Mouse (Mus musculus) kidney, adult 8-10 months (tissue): Measurements from ENCODE around the gene Rnf10.
"Not testable (repeated sequence)": the region's sequence is repeated elsewhere in the genome, so short reads cannot be mapped to it uniquely, and the experiment has no call there.

Experiments
- DNase-seq, 2 experiments: peaks; one replicate each; pipeline ENCODE4 v3.0.0; 2022

Rnf10 gene

DNA sequence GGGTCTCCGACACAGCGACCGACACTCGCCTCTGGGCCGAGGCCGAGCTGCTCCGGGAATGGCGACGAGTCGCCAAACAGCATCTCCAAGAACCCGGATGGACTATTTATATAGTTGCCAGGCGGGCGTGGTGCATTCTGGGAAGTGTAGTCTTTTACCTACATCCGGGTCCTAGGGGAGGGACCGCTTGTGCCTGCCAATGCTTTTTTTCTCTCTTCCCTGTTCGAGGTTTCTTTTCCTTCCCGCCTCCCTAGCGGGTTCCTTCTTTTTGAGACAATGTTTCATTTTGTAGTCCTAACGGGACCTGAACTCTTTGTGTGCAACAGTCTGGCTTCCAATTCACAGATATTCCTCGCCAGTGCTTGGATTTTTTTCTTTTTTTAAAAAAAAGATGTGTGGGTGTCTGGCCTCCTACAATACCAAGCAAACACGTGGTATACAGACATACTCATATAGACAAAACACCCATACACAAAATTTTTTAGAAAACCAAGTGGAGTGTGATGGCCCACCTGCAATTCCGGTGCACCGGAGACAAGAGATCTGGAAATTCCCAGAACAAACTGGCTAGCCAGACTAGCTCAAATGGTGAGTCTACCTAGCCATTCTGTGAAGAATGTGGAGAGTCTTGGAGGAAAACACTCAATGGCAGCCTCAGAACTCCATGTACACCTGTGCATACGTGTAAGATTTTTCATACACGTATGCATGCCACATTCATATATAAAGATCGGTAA, at the start of gene Rnf10:
Rnf10 (minus strand) TSS at position 87 of the 737 bp plus-strand sequence.
- peak; percentile 97 to 99 for DNase-seq

DNA sequence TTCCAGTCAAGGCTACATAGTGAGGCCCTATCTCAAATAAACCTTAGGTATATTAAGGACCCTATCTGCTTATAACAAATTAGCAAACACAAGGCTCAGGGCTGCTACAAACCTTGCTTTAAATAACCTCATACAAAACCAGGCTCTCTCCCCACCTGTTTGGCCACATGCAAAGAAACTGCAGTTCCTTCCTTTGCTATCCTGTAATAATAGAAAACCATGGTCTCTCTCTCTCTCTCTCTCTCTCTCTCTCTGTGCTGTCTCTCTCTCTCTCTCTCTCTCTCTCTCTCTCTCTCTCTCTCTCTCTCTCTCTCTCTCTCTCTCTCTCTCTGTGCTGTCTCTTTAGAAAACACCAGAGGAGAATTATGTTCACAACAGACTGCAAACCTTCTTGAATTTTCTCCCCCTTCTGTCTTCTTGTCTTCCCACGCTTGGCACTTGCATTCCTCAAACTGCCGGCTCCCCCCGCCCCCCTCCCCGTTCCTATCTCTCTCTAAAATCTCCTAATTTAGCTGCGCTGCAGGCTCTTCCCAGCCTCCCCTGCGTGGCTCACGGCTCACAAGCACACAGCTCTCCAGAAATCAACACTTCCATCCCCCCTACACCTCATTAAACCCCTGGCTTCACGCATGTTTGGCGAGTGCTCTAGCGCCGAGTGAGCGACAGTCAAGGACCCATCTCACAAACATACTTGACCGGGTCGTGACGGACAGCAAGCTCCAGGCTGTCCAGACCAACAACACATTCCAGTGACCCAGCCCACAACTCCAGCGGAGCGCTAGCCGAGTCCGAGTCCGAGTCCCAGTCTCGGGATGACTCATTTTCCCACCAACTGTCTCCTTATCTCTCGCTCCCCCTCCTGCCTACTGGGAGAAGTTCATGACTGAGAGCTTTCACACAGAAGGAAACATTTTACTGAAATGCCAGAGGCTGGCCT, 46.6 kb upstream of the Rnf10 start:
- peak; percentile 51 to 53 for DNase-seq

- DNase-seq: no peak
Observed at GRCm38 (mm10) chr5:115317645-115318328, 45.1 kb upstream of the Rnf10 start.

- DNase-seq: no peak
Observed at GRCm38 (mm10) chr5:115316968-115317644, 44.4 kb upstream of the Rnf10 start.

GRCm38 (mm10) chr5:115313668-115313943, 40.9 kb upstream of the Rnf10 start:
- no peak for DNase-seq

GRCm38 (mm10) chr5:115312816-115313667, 40.3 kb upstream of the Rnf10 start:
- DNase-seq: no peak

GRCm38 (mm10) chr5:115312354-115312753, 39.7 kb upstream of the Rnf10 start:
- DNase-seq: no peak

DNA sequence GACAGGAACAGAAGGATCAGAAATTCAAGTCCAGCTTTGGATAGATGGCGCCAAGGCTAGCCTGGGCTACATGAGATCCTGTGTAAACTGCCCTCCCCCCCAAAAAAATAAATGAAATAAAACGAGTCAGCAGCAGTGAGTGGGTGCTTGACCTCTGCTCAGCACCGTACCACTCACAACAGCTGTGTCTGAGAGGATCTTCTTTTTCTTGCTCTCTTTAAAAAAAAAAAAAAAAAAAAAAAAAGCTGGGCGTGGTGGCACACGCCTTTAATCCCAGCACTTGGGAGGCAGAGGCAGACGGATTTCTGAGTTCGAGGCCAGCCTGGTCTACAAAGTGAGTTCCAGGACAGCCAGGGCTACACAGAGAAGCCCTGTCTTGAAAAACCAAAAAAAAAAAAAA, 29.5 kb upstream of the Rnf10 start:
- DNase-seq: not testable (repeated sequence)

DNA sequence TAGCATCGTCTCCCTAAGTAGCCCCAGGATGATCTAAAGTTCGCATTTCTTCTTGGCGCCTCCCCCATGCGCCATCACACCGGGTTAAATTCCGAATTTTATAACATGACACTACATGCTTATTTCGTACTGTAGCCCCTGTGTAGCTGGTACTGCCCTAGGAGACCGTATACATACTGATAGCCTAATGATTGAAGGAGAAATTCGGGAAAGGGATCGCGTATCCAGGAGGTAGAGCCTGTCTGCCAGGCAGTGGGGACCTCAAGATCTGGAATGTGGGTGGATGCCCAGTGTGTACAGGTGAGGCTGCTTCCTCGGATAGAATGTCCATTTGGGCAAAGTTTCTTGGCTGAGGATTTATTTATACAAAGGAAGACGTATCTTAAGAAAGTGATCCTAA, 28.9 kb upstream of the Rnf10 start:
- peak in 1 of 2 experiments; percentile 19 for DNase-seq

DNA sequence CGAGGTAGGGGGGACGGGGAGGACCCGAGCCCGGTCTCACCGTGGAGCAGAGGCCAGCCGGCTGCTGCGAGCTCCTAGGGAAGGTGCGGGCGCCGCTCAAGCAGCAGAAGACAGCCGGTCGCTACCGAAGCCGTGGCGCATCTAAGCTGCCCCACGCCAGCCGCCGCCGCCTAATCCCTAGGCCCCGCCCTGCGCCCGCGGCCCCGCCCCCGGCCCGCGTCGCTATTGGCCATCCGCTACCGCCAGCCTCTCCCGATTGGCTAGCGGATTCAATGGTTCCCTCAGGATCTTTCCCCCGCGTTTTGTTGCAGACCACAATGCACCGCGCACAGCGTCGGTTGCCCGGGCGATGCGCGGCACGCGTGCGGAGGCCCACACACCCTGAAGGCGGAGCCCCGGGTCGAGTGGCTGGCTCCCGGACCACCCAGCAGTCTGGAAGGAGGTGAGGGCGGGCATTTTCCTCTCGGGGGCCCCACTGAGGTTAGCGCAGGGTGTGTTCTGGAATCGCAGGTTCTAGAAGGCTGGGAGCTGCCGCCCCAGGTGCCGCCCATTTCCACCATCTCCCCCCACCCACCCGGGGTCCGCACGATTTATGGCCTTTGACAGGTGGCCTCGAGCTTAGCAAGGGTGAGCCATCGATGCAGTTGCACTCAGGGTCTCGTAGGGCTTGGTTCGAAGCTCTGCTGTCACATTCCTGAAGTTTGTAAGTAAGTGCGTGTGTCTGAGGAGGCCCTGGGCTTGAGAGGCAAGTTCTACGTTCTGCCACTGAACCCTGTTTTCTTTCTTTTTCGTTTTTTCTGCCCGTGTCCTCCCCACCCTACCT, 28.3 kb upstream of the Rnf10 start, which contains the start of gene Dynll1:
Dynll1 (minus strand) TSS at position 208 of the 823 bp plus-strand sequence.
- peak; percentile 98 to 99 for DNase-seq

DNA sequence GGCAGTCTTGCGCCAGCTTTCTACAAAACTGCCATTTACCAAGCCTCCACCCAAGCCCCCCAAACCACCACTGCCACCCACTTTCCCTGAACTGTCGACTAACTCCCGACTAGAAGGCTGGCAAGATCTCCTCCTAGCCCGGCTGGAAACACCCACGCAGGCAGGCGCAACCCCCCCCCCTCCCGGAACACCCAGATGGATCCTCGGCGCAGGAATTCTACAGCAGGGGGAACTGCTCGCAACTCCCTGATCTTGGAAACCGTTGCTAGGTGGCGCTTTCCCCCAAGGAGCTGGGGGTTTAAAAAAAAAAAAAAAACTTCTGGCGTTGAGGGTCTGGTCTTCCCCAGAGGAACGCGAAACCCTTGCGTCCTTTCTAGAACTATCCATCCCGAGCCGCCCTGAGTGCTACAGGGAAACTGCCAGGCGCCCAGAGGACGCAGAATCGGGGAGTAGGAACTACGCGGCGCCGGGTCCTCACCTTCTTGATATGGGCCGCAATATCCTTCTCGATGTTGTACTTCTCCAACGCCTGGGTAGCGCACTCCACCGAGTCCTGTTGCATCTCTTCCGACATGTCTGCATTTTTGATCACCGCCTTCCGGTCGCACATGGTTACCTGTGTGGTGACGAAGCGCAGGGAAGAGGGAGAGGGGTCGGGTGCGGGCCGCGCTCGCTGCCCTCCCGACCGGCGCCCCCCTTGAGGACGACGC, 27.5 kb upstream of the Rnf10 start:
- peak; percentile 33 to 55 for DNase-seq

- no peak for DNase-seq
Observed at GRCm38 (mm10) chr5:115296347-115296746, 23.6 kb upstream of the Rnf10 start.

- DNase-seq: no peak
Observed at GRCm38 (mm10) chr5:115294173-115294572, 21.5 kb upstream of the Rnf10 start.

- DNase-seq: no peak
Observed at GRCm38 (mm10) chr5:115284735-115285134, 12.0 kb upstream of the Rnf10 start.

DNA sequence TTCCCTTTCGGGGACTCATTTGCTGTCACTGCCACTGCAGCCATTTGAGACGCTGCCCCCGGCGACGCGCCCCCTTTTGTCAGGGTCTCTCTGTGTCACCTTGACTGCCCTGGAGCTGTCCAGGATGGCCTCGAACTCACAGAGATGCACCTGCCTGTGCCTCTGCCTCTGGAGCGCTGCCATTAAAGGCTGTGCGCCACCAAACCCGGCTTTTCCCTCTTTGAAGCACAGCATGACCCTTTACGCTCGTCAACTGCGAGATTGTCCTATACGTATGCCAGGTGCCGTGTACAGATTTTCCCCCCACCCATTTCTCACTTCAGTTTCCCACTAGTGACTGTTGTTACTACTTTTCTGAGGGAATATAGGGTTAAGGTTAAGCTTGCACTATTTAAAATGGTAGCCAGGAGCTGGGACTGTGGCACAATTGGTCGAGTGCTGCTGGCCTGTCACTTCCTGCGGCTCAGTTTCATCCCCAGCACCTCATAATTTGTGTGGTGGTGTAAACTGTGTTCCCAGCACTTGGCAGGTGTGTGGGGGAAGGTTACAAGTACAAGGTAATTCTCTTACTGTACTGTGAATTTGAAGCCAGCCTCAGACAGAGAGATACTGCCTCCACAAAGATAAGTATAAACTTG, 7.5 kb upstream of the Rnf10 start:
- peak in 1 of 2 experiments; percentile 33 for DNase-seq

DNA sequence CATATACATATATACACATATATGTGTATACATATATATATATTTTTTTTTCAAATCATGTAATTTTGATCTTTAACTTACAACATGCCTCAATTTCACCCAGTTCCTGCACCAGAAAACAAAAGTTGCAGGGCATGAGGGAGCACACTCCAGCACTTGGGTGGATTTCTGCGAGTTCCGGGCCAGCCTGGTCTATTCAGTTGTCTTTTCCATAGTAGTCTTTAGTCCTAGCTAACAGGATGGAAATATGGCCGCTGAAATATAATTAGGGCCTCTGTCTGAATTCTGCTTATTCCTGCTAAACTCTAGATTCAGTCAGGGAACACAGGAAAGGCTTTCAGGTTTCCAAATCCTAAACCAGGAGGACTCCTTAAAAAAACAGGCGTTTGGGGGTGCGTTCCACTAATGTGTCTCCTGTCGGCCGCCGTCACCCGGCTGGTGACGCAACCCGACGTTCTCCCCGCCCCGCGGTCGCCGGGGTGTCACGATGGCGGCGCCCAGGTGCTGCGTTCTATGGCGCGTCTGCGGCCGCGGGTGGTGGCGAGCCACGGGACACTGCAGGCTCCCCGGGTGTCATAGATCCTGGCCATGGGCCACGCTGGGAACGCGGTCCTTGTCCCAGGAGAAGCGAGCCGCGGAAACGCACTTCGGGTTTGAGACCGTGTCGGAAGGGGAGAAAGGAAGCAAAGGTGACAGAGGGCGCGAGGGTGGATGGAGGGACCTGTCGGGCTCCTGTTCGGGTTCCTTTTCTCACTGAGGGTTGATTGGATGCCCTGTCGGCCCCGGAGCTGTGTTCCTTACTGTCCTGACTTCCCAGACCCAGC, 6.7 kb upstream of the Rnf10 start, which contains the start of gene Coq5:
Coq5 (plus strand) TSS at position 441 of the 824 bp plus-strand sequence.
- DNase-seq: peak; percentile 77 to 86

GRCm38 (mm10) chr5:115278785-115279184, 6.1 kb upstream of the Rnf10 start:
- DNase-seq: no peak

DNA sequence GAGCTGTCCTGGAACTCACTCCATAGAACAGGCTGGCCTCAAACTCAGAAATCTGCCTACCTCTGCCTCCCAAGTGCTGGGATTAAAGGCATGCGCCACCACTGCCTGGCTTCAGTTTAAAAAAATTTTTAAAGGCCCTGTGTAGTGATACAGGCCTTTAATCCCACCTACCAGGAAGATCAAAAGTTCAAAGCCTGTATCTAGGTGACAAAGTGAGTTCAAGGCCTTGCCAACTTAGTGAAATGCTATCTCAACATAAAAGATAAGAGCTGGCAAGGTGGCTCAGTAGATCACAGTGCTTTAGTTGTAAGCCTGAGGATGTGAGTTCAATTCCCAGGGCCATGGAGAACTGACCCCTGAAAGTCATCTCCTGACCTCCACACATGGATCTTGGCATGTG, 5.4 kb upstream of the Rnf10 start:
- no peak for DNase-seq

- DNase-seq: no peak
Observed at GRCm38 (mm10) chr5:115275998-115276397, 3.3 kb upstream of the Rnf10 start.
